In the genomic region with DNA sequence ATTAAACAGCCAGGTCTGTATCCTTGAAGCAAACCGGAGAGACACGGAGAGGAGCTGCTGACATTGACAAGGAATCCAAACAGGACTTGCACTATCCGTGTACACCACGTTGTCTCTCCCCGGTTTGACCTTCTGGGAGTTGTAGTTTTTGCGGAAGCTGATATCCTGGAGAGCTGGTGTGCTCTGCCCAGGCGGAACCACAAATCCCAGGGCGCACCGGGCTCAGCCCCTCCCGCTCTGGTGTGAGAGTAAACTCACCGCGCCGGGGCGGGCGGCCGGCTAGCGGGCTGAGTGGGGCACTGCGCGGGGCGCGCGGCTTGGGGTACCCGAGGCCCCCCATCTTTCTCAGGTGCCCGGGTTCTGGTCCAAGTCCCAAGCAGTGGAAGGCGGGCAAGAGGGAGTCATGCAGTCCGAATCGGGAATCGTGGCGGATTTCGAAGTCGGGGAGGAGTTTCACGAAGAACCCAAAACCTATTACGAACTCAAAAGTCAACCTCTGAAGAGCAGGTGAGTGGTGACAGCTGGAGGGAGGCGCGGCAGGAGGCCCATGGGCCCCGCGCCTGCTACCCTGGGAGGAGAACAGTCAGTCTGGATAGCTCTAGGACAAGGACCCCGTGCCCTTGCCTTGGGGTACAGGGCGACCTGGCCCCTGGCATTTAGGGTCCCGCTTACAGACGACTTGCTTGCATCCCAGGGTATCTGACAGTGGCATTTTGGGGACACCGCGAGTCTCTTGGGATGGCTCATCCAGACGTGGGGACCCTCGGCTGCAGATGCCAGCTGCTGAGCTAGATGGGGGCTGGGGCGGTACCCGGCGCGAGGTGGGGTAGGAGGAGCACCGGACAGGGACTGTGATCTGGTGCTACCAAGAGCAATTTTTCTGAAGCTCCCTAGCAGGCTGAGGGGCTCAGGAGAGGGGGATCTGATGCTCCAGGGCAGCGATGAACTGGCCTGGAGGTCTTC, we compare ENCODE assay signal across 9 mouse cellular contexts. TPM values are rescaled to one million over a fixed set of nuclear protein-coding genes. Genes with fewer than 3 reads are reported as not detected.
A peak's percentile ranks its signal among the peaks of the same experiment; 100 is the strongest.
DNase-seq lines count a peak whose midpoint lies in the region; ATAC-seq lines count a peak whose summit lies in the region.
"Had no signal": no experiment of that assay in that cellular context is flagged by ENCODE, and none has a peak within 500 bp of the region (broad histone marks: within the 10 kb centered on the region; RNA-seq: fewer than 3 reads in every experiment).

Mitf (plus strand) TSS at position 272 of the 963 bp plus-strand sequence.

- H3K27me3 ChIP-seq in heart, embryonic 10.5 days (ENCODE audit: insufficient read depth, poor library complexity, severe bottlenecking): no peaks in the 10 kb centered on the region
- H3K27me3 ChIP-seq in kidney, embryonic 15.5 days: peaks cover 8% of the 10 kb centered on the region; the same call in 1 of the 2 replicates

- ATAC-seq in erythroblast, adult 5-6 weeks (replicated peaks; ENCODE audit: low FRiP score, poor library complexity, severe bottlenecking): peak; percentile 93
- ATAC-seq in kidney, embryonic 15.5 days (replicated peaks; ENCODE audit: low FRiP score): peak; percentile 100
- ATAC-seq in monocyte, adult 5-6 weeks (replicated peaks; ENCODE audit: insufficient number of reproducible peaks, low FRiP score, low TSS enrichment, poor library complexity, severe bottlenecking): peak; percentile 99

- peak within 1 kb of the TSS; percentile 79 for H3K4me3 ChIP-seq in heart, embryonic 10.5 days
- peak within 1 kb of the TSS; percentile 74 for H3K4me3 ChIP-seq in kidney, embryonic 15.5 days (replicated peaks)

- no peaks in the 10 kb centered on the region for H3K36me3 ChIP-seq in heart, embryonic 10.5 days
- no peaks in the 10 kb centered on the region for H3K36me3 ChIP-seq in kidney, embryonic 15.5 days
- H3K36me3 ChIP-seq: G1E had no signal

- peak within 1 kb of the TSS; percentile 99 for H3K4me2 ChIP-seq in kidney, embryonic 15.5 days

- H3K9ac ChIP-seq in kidney, embryonic 15.5 days: peak within 1 kb of the TSS; percentile 61

- peaks cover 19% of the 10 kb centered on the region for H3K4me1 ChIP-seq in heart, embryonic 10.5 days
- peaks cover 10% of the 10 kb centered on the region for H3K4me1 ChIP-seq in kidney, embryonic 15.5 days

- DNase-seq in 416B (ENCODE audit: low read depth) (peak; percentile 89), liver (peak; percentile 87)
- DNase-seq in brain, adult 2 months (ENCODE audit: low read depth, low spot score): peak; percentile 98
- DNase-seq in heart, embryonic 10.5 days (ENCODE audit: low spot score): peak; percentile 97
- DNase-seq in spleen, postnatal 4 days (ENCODE audit: low spot score in 2 of 2): peak; percentile 84 to 91

- no peaks in the 10 kb centered on the region for H3K9me3 ChIP-seq in heart, embryonic 10.5 days
- H3K9me3 ChIP-seq in kidney, embryonic 15.5 days (replicated peaks): no peaks in the 10 kb centered on the region

- H3K27ac ChIP-seq in heart, embryonic 10.5 days: peak within 1 kb of the TSS; percentile 86
- H3K27ac ChIP-seq in kidney, embryonic 15.5 days: no peak within 1 kb of the TSS

- WGBS in heart, embryonic 10.5 days: under 1% methylated on average over 51 of the region's 51 CpGs
- WGBS in kidney, embryonic 15.5 days: under 1% methylated on average over 51 of the region's 51 CpGs

RNA-seq across cellular contexts. Expression of gene Mitf, which starts in this region (rescaled TPM):
- total RNA-seq in erythroblast, adult 5-6 weeks (2015; ENCODE audit: low replicate concordance): 0.84 and 2.5 TPM in 2 replicates
- 0.28 and 1.2 TPM in 2 replicates for total RNA-seq in erythroblast, adult 5-6 weeks (2017; ENCODE audit: low replicate concordance)
- polyA plus RNA-seq in heart, embryonic 10.5 days (2016; fragmentation: Nextera tagmentation; extraction: Ambion mirVana): 10.7 and 17.9 TPM in 2 replicates
- 2.5 and 3.4 TPM in 2 replicates for polyA plus RNA-seq in kidney, embryonic 15.5 days (2015; fragmentation: Nextera tagmentation; extraction: Ambion mirVana)
- total RNA-seq in monocyte, adult 5-6 weeks (2017): 1.9 to 6.8 TPM (median 2.4 TPM) in 3 replicates
- polyA plus RNA-seq: G1E had no signal
